Mouse (Mus musculus) kidney, postnatal 25 days (tissue): ENCODE measurements around the gene Magi1.

ENCODE experiments used
- DNase-seq, 2 experiments: peaks; one replicate each; pipeline ENCODE4 v3.0.0; 2021; ENCODE audit warnings: mixed read lengths in 2 of 2

Gene Magi1

GRCm38 (mm10) chr6:94103581-94103980, 180.1 kb downstream of the Magi1 start:
- no peak for DNase-seq

GRCm38 (mm10) chr6:94101256-94101655, 182.5 kb downstream of the Magi1 start:
- no peak for DNase-seq

- DNase-seq, result no peak
Observed at GRCm38 (mm10) chr6:94094924-94095685, 188.6 kb downstream of the Magi1 start.

- no peak for DNase-seq
Observed at GRCm38 (mm10) chr6:94092969-94093597, 190.6 kb downstream of the Magi1 start.

- DNase-seq, result no peak
Observed at GRCm38 (mm10) chr6:94092500-94092899, 191.2 kb downstream of the Magi1 start.

- no peak for DNase-seq
Observed at GRCm38 (mm10) chr6:94086855-94087254, 196.9 kb downstream of the Magi1 start.

- DNase-seq, result no peak
Observed at GRCm38 (mm10) chr6:94084752-94085151, 199.0 kb downstream of the Magi1 start.

- no peak for DNase-seq
Observed at GRCm38 (mm10) chr6:94083459-94083858, 200.3 kb downstream of the Magi1 start.

GRCm38 (mm10) chr6:94080933-94081545, 202.7 kb downstream of the Magi1 start:
- peak; percentile 65 to 82 for DNase-seq

- DNase-seq, result no peak
Observed at GRCm38 (mm10) chr6:94078934-94079333, 204.8 kb downstream of the Magi1 start.

GRCm38 (mm10) chr6:94077013-94077412, 206.7 kb downstream of the Magi1 start:
- no peak for DNase-seq

- DNase-seq, result no peak
Observed at GRCm38 (mm10) chr6:94075990-94076389, 207.7 kb downstream of the Magi1 start.

GRCm38 (mm10) chr6:94075228-94075627, 208.5 kb downstream of the Magi1 start:
- DNase-seq, result no peak

GRCm38 (mm10) chr6:94071676-94072075, 212.0 kb downstream of the Magi1 start:
- DNase-seq, result no peak

GRCm38 (mm10) chr6:94070702-94071101, 213.0 kb downstream of the Magi1 start:
- DNase-seq, result no peak

- peak; percentile 23 to 45 for DNase-seq
Observed at GRCm38 (mm10) chr6:94069421-94069820, 214.3 kb downstream of the Magi1 start.

GRCm38 (mm10) chr6:94067741-94068450, 215.8 kb downstream of the Magi1 start:
- DNase-seq, result no peak

GRCm38 (mm10) chr6:94064832-94065231, 218.9 kb downstream of the Magi1 start:
- DNase-seq, result no peak

GRCm38 (mm10) chr6:94063542-94063941, 220.2 kb downstream of the Magi1 start:
- DNase-seq, result no peak

- DNase-seq, result no peak
Observed at GRCm38 (mm10) chr6:94061424-94061980, 222.2 kb downstream of the Magi1 start.

GRCm38 (mm10) chr6:94060621-94061213, 223.0 kb downstream of the Magi1 start:
- DNase-seq, result no peak

GRCm38 (mm10) chr6:94059090-94059489, 224.6 kb downstream of the Magi1 start:
- no peak for DNase-seq

- peak; percentile 50 to 64 for DNase-seq
Observed at GRCm38 (mm10) chr6:94053920-94054319, 229.8 kb downstream of the Magi1 start.
